Mouse (Mus musculus) thymus, postnatal 4 days (tissue): ENCODE results near the gene Osbpl11.

ENCODE experiments used
- DNase-seq: peaks from one replicate; pipeline ENCODE4 v3.0.0; 2021

The Osbpl11 gene

GRCm38 (mm10) chr16:33244933-33245470, 60.1 kb downstream of the Osbpl11 start:
- no peak for DNase-seq

GRCm38 (mm10) chr16:33246526-33246925, 61.7 kb downstream of the Osbpl11 start:
- no peak for DNase-seq

GRCm38 (mm10) chr16:33247006-33247405, 62.1 kb downstream of the Osbpl11 start:
- no peak for DNase-seq

- no peak for DNase-seq
These were observed 65.8 kb downstream of the Osbpl11 start for GRCm38 (mm10) chr16:33250651-33251120.

- peak; percentile 99 for DNase-seq
These were observed 66.6 kb downstream of the Osbpl11 start, which contains the start of gene Snx4 for GRCm38 (mm10) chr16:33251194-33252051. Gene Snx4, plus strand, starts transcription at chr16:33251442.

GRCm38 (mm10) chr16:33255601-33256000, 70.7 kb downstream of the Osbpl11 start:
- no peak for DNase-seq

GRCm38 (mm10) chr16:33258530-33258929, 73.7 kb downstream of the Osbpl11 start:
- no peak for DNase-seq

- no peak for DNase-seq
These were observed 75.0 kb downstream of the Osbpl11 start for GRCm38 (mm10) chr16:33259824-33260223.

GRCm38 (mm10) chr16:33260825-33261224, 76.0 kb downstream of the Osbpl11 start:
- DNase-seq = no peak

GRCm38 (mm10) chr16:33261584-33262061, 76.8 kb downstream of the Osbpl11 start:
- DNase-seq = peak; percentile 26

GRCm38 (mm10) chr16:33262096-33262495, 77.2 kb downstream of the Osbpl11 start:
- DNase-seq = no peak

- no peak for DNase-seq
These were observed 82.9 kb downstream of the Osbpl11 start for GRCm38 (mm10) chr16:33267616-33268253.

GRCm38 (mm10) chr16:33271824-33272223, 87.0 kb downstream of the Osbpl11 start:
- no peak for DNase-seq

GRCm38 (mm10) chr16:33283079-33283478, 98.2 kb downstream of the Osbpl11 start:
- no peak for DNase-seq

- DNase-seq = no peak
These were observed 103.7 kb downstream of the Osbpl11 start for GRCm38 (mm10) chr16:33288536-33288935.

GRCm38 (mm10) chr16:33289981-33290380, 105.1 kb downstream of the Osbpl11 start:
- peak; percentile 29 for DNase-seq

GRCm38 (mm10) chr16:33292241-33292640, 107.4 kb downstream of the Osbpl11 start:
- DNase-seq = no peak
